Mouse (Mus musculus) midbrain, embryonic 16.5 days (tissue): ENCODE measurements around the gene Mea1. TPM values are rescaled to one million over a fixed set of nuclear protein-coding genes. Genes with fewer than 3 reads are reported as not detected.

ENCODE experiments used
- ATAC-seq: fragments of 200-750 bp; cut with Nextera tagmentation; 2 replicates; pipeline ENCODE4 v1.8.0; 2017; ENCODE audit warnings: moderate TSS enrichment
- H3K27ac ChIP-seq: fragments of 300-500 bp; sonication (generic); 2 replicates; pipeline ENCODE4 v1.5.1; 2014; ENCODE audit warnings: mild to moderate bottlenecking, low read length, mixed read lengths
- H3K27me3 ChIP-seq: fragments of 300-500 bp; sonication (generic); 2 replicates; pipeline ENCODE4 v1.6.1; 2014; ENCODE audit warnings: low read depth, low read length, mixed read lengths; ENCODE audit not compliant: control insufficient read depth, insufficient read depth
- H3K36me3 ChIP-seq: fragments of 300-500 bp; sonication (generic); 2 replicates; pipeline ENCODE4 v1.6.1; 2014; ENCODE audit warnings: mild to moderate bottlenecking, low read length, moderate library complexity, mixed read lengths; ENCODE audit not compliant: control insufficient read depth, insufficient read depth
- H3K4me1 ChIP-seq: fragments of 300-500 bp; sonication (generic); 2 replicates; pipeline ENCODE4 v1.6.1; 2014; ENCODE audit warnings: mild to moderate bottlenecking, low read length, mixed read lengths; ENCODE audit not compliant: control insufficient read depth, insufficient read depth
- H3K4me2 ChIP-seq: fragments of 300-500 bp; sonication (generic); 2 replicates; pipeline ENCODE4 v1.6.1; 2014; ENCODE audit warnings: mild to moderate bottlenecking, low read length, mixed read lengths
- H3K4me3 ChIP-seq: fragments of 300-500 bp; sonication (generic); 2 replicates; pipeline ENCODE4 v1.5.1; 2014; ENCODE audit warnings: low read depth, mild to moderate bottlenecking, low read length, moderate library complexity, mixed read lengths
- H3K9ac ChIP-seq: fragments of 300-500 bp; sonication (generic); 2 replicates; pipeline ENCODE4 v1.6.1; 2014; ENCODE audit warnings: low read depth, low read length, mixed read lengths
- H3K9me3 ChIP-seq: fragments of 300-500 bp; sonication (generic); replicated peaks from 2 replicates; pipeline ENCODE4 v1.6.1; 2014; ENCODE audit warnings: mild to moderate bottlenecking, low read length, mixed read lengths; ENCODE audit not compliant: control insufficient read depth, poor library complexity, severe bottlenecking
- WGBS: fragments of 180-500 bp; shearing (Covaris S2); extraction: QIAGEN DNeasy Blood & Tissue Kit; methylation state at CpG from one replicate; pipeline ENCODE4 v1.1.7; 2014; 5-methylcytosine and 5-hydroxymethylcytosine counted together
- polyA plus RNA-seq: library from polyadenylated mRNA; unstranded; fragments of >200 nt; fragmentation: Nextera tagmentation; extraction: Ambion mirVana; gene quantifications from 2 replicates; pipeline ENCODE4 v1.2.1, GENCODE M21; 2015

Mea1 gene
- polyA plus RNA-seq, 1 experiment from 2014 or later = 318 TPM

DNA sequence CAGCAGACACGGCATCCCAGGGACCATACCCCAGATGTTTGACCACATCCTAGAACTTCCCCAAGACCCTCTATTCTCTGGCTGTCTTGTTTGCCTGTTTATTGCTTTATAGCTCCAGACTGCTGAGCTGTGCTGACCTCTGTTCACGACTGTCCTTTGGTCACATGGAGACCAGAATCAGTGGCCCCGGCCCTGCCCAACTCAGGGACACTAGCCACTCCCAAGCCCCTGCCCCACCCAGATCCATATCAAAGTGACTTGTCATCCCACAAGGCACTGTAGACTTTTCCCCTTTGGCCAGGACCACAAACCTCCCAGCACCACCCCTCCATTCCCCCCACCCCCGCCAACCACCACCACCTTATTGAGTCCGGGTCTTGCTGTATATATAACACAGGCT is 20.7 kb downstream of the Mea1 start:
- Histone ChIP-seq H3K9ac (no peak overlapping the region), H3K9me3 (no peaks in the 10 kb centered on the region), H3K27me3 (no peaks in the 10 kb centered on the region), H3K4me2 (no peak overlapping the region), H3K4me1 (peaks cover 23% of the 10 kb centered on the region), H3K36me3 (peaks cover 9% of the 10 kb centered on the region; the same call in 1 of the 2 replicates), H3K27ac (no peak overlapping the region), H3K4me3 (no peak overlapping the region)
- WGBS = 84% methylated on average over 5 of the region's 5 CpGs
- no peak for ATAC-seq

DNA sequence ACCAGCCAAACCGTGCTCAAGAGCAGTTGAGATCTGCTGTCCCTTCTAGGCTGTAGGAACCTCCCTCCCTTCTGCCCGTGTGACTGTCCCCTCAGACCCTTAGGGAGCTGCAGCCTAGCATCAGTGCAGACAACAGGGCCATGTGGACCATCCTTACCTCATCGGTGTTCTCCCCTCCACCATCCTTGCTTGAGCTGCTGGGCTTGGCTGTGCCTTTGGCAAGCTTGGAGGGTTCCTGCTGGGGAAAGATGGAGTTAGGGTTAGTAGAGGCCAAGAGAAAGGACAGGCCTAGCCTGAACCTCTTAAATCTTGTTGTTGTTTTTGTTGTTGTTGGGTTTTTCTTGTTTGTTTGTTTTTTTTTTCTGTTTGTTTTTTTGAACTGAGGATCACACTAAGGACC is 21.3 kb downstream of the Mea1 start:
- peaks cover 23% of the 10 kb centered on the region for H3K4me1 ChIP-seq
- ATAC-seq = no peak
- no peak overlapping the region for H3K27ac ChIP-seq
- no peaks in the 10 kb centered on the region for H3K27me3 ChIP-seq
- no peaks in the 10 kb centered on the region for H3K9me3 ChIP-seq
- H3K4me2 ChIP-seq = no peak overlapping the region
- no peak overlapping the region for H3K4me3 ChIP-seq
- WGBS = 97% methylated on average over 3 of the region's 3 CpGs
- peaks cover 9% of the 10 kb centered on the region; the same call in 1 of the 2 replicates for H3K36me3 ChIP-seq
- no peak overlapping the region for H3K9ac ChIP-seq

DNA sequence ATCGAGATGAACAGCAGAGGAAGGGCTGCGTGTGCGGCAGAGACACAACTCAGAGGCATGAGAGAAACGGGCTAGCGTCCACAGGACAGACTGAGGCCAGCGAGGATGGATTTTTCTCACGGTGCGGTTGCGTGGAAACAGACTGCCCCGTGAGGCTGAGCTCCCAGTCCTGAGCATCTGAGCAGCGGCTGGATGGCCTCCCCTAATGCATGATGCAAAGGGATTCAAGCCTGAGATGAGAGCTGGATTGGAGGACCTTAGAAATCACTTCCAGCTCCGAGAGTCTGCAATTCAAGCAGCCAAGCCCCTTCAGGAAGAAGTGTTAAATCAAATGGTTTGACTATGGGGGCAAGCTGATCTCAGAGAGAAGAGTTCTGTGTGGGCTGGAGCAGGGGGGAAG is 22.9 kb downstream of the Mea1 start:
- Histone ChIP-seq H3K27ac (no peak overlapping the region; the same call in 1 of the 2 replicates), H3K9ac (peak overlapping the region; percentile 33; the same call in 1 of the 2 replicates), H3K36me3 (peaks cover 7% of the 10 kb centered on the region; the same call in 1 of the 2 replicates), H3K4me1 (peaks cover 31% of the 10 kb centered on the region), H3K27me3 (no peaks in the 10 kb centered on the region), H3K9me3 (no peaks in the 10 kb centered on the region), H3K4me3 (no peak overlapping the region), H3K4me2 (no peak overlapping the region; the same call in 1 of the 2 replicates)
- WGBS = 81% methylated on average over 12 of the region's 12 CpGs
- ATAC-seq = no peak

DNA sequence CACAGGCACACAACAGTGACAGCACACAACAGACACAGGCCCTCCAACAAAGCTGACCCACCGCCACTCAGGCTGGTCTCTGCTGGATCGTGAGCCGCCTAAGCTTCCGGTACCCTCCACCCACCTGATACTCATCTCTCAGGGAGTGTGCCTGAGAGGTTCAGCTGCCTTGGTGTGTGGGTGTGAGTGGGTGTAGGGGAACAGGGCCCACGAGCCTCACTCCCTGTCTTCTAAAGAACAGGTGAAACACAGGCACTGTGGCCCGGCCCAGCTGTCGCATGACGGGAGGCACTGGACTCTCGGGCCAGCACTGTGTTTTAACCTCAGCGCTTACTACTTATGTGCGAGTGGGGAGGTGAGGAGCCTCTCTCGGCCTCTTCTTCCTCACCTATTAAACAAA is 23.5 kb downstream of the Mea1 start:
- 89% methylated on average over 12 of the region's 12 CpGs for WGBS
- H3K4me3 ChIP-seq = no peak overlapping the region
- H3K27me3 ChIP-seq = no peaks in the 10 kb centered on the region

GRCm38 (mm10) chr17:46702506-46702905 is 23.9 kb downstream of the Mea1 start:
- Histone ChIP-seq H3K27me3 (no peaks in the 10 kb centered on the region), H3K4me1 (peaks cover 31% of the 10 kb centered on the region), H3K27ac (no peak overlapping the region), H3K4me2 (peak overlapping the region; percentile 83), H3K9me3 (no peaks in the 10 kb centered on the region), H3K4me3 (no peak overlapping the region), H3K9ac (peak overlapping the region; percentile 93), H3K36me3 (peaks cover 7% of the 10 kb centered on the region; the same call in 1 of the 2 replicates)
- 93% methylated on average over 5 of the region's 5 CpGs for WGBS
- no peak for ATAC-seq

More for the DNA sequence above, 23.5 kb downstream of the Mea1 start:
- Histone ChIP-seq H3K9ac (peak overlapping the region; percentile 33; the same call in 1 of the 2 replicates), H3K4me2 (no peak overlapping the region; the same call in 1 of the 2 replicates), H3K27ac (no peak overlapping the region; the same call in 1 of the 2 replicates), H3K9me3 (no peaks in the 10 kb centered on the region), H3K4me1 (peaks cover 31% of the 10 kb centered on the region), H3K36me3 (peaks cover 7% of the 10 kb centered on the region; the same call in 1 of the 2 replicates)
- no peak for ATAC-seq

DNA sequence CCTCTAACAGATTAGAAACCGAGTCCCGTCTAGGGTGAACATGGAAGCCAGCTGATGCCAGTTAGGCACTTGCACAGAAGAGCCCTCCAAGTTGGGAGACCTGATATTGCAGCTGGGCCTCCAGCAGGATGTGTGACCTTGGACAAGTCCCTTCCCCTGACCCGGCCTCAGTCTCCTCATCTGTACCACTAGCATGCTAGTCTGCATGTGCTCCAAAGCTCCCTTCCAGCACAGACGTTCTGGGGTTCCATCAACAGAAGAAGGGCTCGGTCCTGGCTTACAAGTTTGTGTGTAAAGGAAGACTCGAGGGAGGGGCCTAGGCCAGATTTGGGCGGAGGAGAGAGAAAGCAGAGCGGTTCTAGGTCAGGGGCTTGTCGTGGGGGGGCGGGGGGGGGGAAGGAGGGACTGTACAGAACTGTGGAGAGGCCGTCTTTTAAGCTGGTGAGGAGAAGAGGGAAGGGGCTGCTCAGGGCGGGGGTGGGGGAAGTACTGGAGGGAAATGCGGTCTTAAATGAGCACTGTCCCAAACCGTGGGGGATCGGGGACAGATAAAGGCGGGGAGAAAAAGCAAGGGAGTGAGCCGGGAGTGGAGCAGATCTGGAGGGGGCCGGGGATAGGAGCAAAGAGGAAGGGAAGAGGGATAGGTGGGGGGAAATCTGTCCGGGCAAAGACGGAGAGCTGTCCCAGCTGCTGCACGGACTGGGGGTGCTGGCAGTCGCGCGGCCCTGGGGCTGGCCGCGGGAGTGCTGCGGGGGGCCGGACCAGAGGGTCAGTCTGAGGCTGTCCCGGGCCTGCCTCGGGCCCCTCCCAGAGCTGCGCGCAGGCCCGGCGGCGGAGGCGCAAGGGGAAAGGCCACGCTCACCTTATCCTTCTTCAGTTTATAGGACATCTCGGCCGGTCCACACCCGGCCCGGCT is 25.6 kb downstream of the Mea1 start:
- peak; percentile 70 for ATAC-seq
- peak overlapping the region; percentile 93 for H3K9ac ChIP-seq
- 4% methylated on average over 40 of the region's 41 CpGs for WGBS
- H3K4me3 ChIP-seq = peak overlapping the region; percentile 95
- H3K4me1 ChIP-seq = peaks cover 31% of the 10 kb centered on the region
- H3K36me3 ChIP-seq = peaks cover 4% of the 10 kb centered on the region; the same call in 1 of the 2 replicates
- no peaks in the 10 kb centered on the region for H3K9me3 ChIP-seq
- H3K4me2 ChIP-seq = peak overlapping the region; percentile 83
- no peaks in the 10 kb centered on the region for H3K27me3 ChIP-seq
- peak overlapping the region; percentile 83 for H3K27ac ChIP-seq

DNA sequence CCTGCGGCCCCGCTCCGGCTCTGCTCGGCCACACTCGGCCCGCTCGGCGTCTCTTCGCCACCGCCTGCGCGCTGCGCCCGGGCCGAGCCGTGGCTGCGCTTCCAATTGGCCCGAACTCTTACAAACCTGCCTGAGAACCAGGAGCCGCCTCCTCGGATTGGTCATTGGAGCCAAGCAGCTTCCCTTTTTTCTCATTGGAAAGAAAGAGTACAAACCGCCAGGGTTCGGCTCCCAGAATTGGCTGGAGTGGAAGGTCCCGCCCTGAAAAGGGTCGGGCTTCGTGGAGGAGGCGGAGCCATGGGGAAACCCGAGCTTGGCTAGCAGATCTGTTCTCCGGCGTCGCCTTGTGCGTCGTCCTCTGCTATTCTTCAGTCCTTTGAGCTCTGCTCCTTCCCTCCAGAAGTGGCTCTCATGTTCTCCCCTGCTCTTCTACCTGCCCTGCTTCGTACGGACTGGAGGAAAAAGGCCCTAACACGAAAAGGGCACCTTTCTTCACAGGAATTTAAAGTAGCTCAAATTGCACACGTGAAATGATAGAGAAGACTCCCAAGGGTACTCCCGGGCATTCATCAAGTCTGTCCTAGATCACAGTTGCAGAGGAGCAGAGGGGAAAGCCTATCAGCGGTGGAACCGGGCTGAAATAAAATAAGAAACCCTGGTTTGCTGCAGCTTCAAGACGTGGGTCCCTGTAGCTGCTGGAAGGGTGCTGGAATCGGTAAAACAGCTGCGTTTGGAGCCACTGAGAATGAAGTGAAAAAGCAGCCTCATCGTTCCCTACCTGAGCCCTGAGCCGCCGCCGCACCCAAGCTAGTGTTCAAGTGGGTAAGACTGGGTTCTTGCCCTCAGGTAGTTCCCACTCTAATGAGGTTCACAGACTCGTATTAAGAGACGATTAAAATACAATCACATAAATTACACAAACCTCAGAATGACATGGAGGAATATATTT is 26.6 kb downstream of the Mea1 start, which contains the start of gene Ppp2r5d:
Gene Ppp2r5d, minus strand, starts transcription at position 225 of the 949 bp plus-strand sequence.
- H3K4me2 ChIP-seq = peak within 1 kb of the TSS; percentile 94
- no peaks in the 10 kb centered on the region for H3K9me3 ChIP-seq
- 2% methylated on average over 48 of the region's 48 CpGs for WGBS
- peak within 1 kb of the TSS; percentile 95 for H3K4me3 ChIP-seq
- ATAC-seq = peak; percentile 96
- H3K4me1 ChIP-seq = peaks cover 31% of the 10 kb centered on the region
- H3K27ac ChIP-seq = peak within 1 kb of the TSS; percentile 94
- H3K36me3 ChIP-seq = no peaks in the 10 kb centered on the region
- peak within 1 kb of the TSS; percentile 93 for H3K9ac ChIP-seq
- no peaks in the 10 kb centered on the region for H3K27me3 ChIP-seq

DNA sequence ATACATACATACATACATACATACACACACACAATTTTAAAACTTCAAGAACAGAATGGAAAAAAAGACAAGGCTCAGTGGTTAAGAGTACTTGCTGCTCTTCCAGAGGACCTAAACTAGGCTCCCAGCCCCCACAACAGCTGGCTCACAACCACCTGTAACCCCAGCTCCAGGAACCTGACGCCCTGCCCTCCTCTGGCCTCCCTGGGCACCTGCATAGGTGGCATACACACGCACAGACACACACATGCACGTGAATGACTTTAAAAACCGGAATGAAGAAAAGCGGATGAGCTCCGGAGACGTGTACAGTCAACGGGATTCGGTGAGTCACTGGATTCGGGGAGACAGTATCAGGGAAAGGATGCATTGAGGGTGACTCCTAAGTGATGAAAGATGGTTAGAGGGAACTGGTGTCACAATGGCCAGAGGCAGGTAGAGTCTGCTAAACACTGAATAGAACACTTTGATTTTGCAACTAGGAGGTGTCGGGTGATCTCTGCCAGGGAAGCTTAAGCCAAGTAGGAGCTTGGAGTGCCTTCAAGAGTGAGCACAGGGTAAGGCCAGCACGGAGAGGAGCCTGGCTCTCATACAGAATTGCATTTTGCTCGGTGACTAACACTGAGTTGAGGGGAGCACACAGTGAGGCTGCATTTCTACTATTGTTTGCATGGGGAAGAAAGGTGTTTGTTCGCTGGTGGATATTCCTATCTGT is 27.9 kb downstream of the Mea1 start:
- no peak for ATAC-seq
- Histone ChIP-seq H3K27me3 (no peaks in the 10 kb centered on the region), H3K4me1 (peaks cover 31% of the 10 kb centered on the region), H3K36me3 (no peaks in the 10 kb centered on the region), H3K9ac (no peak overlapping the region), H3K4me2 (no peak overlapping the region), H3K9me3 (no peaks in the 10 kb centered on the region), H3K4me3 (no peak overlapping the region), H3K27ac (no peak overlapping the region)
- 92% methylated on average over 14 of the region's 14 CpGs for WGBS
